ENCODE assay signal across 18 mouse cellular contexts in genomic region chr5:118632346-118632745, GRCm38 (mm10).
DNase-seq lines count a peak whose midpoint lies in the region; ATAC-seq and TF ChIP-seq lines count a peak whose summit lies in the region.
"Had no signal": no experiment of that assay in that cellular context is flagged by ENCODE, and none has a peak within 500 bp of the region (broad histone marks: within the 10 kb centered on the region; RNA-seq: fewer than 3 reads in every experiment).

No protein-coding gene starts in this region.

- ATAC-seq in megakaryocyte progenitor cell, adult 5-6 weeks (replicated peaks; ENCODE audit: poor library complexity) = 0 out of 2 replicates have a peak, but pooled peaks have one; percentile 12
- no peak for ATAC-seq in megakaryocyte, adult 5-6 weeks (ENCODE audit: poor library complexity, severe bottlenecking)
- no peak for ATAC-seq in frontal cortex, adult (ENCODE audit: low TSS enrichment)
- ATAC-seq: forebrain, embryonic 15.5 days had no signal

- no peak for TF ChIP-seq CTCF in gastrocnemius, adult 2 months (IDR thresholded peaks at IDR 0.05)

- intact Hi-C loops in gastrocnemius, adult 2 months (cut with DNase I) = no loop called here

- H3K27ac ChIP-seq in gastrocnemius, adult 2 months = peak overlapping the region; percentile 62
- H3K27ac ChIP-seq: embryonic facial prominence, embryonic 12.5 days; forebrain, embryonic 15.5 days; heart, adult 2 months; hindbrain, embryonic 10.5 days; hindbrain, embryonic 14.5 days had no signal

- DNase-seq in gastrocnemius, adult 2 months = no peak
- DNase-seq in gastrocnemius, adult 8-10 months (ENCODE audit: low spot score in 2 of 2) = no peak
- peak; percentile 25 for DNase-seq in lung, postnatal 10 days
- DNase-seq in layer of hippocampus, adult 8-10 months (ENCODE audit: low spot score in 2 of 2) = no peak
- DNase-seq: adrenal gland, postnatal 10 days; cerebellum, adult 11 months; cerebellum, adult 8-10 months; cerebellum, postnatal 14 days; gastrocnemius, postnatal 10 days; heart, adult 2 months had no signal

- no peak overlapping the region for H3K4me3 ChIP-seq in gastrocnemius, adult 2 months
- H3K4me3 ChIP-seq: embryonic facial prominence, embryonic 12.5 days; forebrain, embryonic 15.5 days; heart, adult 2 months; heart, embryonic 12.5 days; hindbrain, embryonic 10.5 days had no signal
